Mouse (Mus musculus) kidney, adult 2 months (tissue): Measurements from ENCODE around the gene Qprt.

Experiments used
- CTCF ChIP-seq: fragments of 200-500 bp; conservative IDR thresholded peaks from 2 replicates; pipeline ENCODE4 v1.5.1; 2011; ENCODE audit warnings: low read depth, mild to moderate bottlenecking, control low read depth, low read length, moderate library complexity, mixed read lengths; ENCODE audit not compliant: insufficient read depth, insufficient read length
- POLR2A ChIP-seq: fragments of 200-500 bp; IDR thresholded peaks from one replicate; pipeline ENCODE4 v1.6.1; 2011; ENCODE audit warnings: low read depth, low read length, control low read depth

GRCm38 (mm10) chr7:127098950-127099349 lies 23.1 kb downstream of the Qprt start:
- no peak for TF ChIP-seq CTCF
- no peak for TF ChIP-seq POLR2A
